Mouse (Mus musculus): ENCODE results near the gene Nadsyn1.

DNA sequence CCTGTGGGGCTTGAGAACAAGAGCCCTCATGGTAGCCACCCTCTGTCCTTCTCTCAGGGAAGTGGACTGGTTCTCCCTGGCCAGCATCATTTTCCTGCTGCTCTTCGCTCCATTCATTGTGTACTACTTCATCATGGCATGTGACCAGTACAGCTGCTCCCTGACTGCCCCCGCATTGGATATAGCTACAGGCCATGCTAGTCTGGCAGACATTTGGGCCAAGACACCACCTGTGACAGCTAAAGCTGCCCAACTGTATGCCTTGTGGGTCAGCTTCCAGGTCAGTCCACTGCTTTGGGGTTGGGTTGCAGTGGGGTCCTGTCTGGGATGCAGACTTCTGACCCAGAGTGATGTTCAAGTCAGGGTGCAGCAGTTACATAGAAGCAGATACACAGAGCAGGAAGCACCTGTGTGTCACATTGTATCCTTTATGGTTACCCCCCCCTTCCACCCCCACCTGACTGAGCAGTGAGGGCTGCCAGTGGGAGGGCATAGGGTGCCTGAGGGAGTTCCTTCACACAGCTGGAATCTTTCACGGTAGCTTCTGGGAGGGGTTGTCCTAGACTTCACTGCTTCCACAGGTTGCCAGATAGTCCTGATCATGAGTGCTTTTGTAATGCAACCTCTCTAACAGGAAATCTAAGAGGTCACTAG, 15.2 kb upstream of the Nadsyn1 start:
- no peak for TF ChIP-seq CTCF (IDR thresholded peaks at IDR 0.05; ENCODE audit: low read depth, low read length)
- no peak for TF ChIP-seq POLR2A (IDR thresholded peaks at IDR 0.05; ENCODE audit: insufficient read depth, low read length)
- TF ChIP-seq EP300 (IDR thresholded peaks at IDR 0.05; ENCODE audit: insufficient read depth, low read depth, low read length), result no peak

Data from ES-Bruce4 (cell line).